Mouse (Mus musculus): ENCODE measurements around the gene Rad54l2. TPM values are rescaled to one million over a fixed set of nuclear protein-coding genes. Genes with fewer than 3 reads are reported as not detected.

Rad54l2 gene
- 1 to 10 TPM; 7.6 to 7.9 TPM for polyA plus RNA-seq (2017; shearing (Covaris generic))

GRCm38 (mm10) chr9:106788812-106789321 is at the start of gene Rad54l2:
Rad54l2 (minus strand) TSS chr9:106789194.

DNA sequence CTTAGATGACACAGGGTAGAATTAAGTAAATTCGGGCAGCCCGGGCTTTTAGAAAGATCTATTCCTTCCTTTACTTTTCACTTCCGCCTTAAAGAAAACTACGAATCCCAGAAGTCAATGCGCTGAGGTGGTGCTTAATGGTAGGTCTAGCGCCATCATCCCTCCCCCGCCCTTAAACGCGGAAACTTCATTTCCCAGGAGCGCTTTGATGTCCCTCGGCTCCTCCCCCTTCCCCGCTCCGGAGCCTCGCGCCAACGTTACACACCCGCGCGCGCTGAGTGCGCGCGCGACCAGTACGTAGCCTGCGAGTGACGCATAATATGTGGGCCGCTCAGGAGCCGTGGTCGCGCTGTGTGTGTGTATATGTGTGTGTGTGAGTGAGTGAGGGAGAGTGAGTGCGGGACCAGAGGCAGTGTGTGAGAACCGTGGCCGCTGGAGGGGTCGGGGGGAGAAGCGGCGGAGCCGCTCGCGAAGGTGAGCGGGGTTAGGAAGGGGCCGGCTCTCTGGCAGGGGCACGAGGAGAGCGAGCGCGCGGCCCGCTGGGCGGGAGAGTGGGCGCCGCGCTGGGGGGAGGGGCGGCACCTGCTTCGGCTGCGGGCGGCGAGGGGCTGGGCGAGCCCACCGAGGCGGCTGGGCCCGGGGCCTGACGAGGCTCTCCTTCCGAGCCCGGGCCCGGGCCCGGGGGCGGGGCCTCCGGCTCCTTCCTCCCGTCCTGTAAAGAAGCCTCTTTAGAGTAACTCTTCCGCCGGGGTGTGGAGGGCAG is 32.8 kb upstream of the Rad54l2 start, which contains the start of gene Dcaf1:
Gene Dcaf1, plus strand, starts transcription at position 257 of the 763 bp plus-strand sequence.

GRCm38 (mm10) chr9:106685249-106686101 is 103.5 kb downstream of the Rad54l2 start, which contains the start of gene Tex264:
Tex264 (minus strand) TSS chr9:106685927.

DNA sequence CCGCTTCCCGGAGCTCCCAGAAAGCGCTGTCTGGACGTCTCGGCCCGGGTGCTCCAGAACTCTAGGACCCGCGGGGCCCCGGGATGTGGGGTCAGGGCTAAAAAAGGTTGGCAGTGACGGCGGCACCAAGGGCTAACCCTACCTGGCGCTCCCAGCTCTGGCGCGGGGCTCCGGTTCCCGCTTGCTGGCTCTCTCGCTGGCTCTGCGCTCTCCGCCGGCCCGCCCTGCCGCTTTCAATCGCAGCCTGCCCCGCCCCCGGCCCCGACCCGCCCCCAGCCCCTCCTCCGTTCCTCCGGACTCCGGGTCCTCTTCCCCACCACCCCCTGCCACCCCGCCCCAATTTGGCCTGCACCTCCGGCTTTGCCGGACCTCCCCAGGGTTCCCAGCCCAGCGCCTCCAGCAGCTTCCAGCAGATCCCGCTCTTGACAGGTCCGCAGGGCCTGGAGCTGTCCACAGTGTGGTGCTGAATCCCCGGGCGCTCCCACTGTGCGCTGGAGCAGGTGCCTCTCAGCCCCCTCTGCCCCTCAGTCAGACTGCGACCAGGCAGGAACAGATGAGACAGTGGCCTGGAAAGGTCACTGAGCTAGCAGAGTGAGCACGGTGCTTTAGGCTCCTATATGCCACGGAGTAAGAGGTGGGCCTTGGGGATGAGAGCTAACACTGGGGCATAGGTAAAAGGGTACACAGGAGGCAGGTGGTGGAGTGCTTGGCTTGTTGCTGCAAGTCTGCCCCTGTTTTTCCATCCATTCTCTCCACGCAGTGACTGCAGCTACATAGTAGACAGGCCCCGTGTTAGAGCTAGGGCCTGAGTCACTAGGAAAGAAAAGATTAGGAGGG is 132.9 kb downstream of the Rad54l2 start, which contains the start of gene Grm2:
Gene Grm2, minus strand, starts transcription at position 199 of the 837 bp plus-strand sequence.

Other genes with a start within 250 kb of the Rad54l2 start
- 1 to 10 TPM in 1 of 2 experiments, not detected in 1; 2.9 TPM for gene Iqcf3, start 227.6 kb downstream of the Rad54l2 start, polyA plus RNA-seq (2017; shearing (Covaris generic))
- gene Iqcf4, start 218.2 kb downstream of the Rad54l2 start, polyA plus RNA-seq (2017; shearing (Covaris generic)): not detected
- gene Iqcf6, start 162.6 kb downstream of the Rad54l2 start, polyA plus RNA-seq (2017; shearing (Covaris generic)): not detected
- 1 to 10 TPM in 1 of 2 experiments, under 1 TPM in 1; 0.27 to 1.1 TPM for gene Grm2, start 133.1 kb downstream of the Rad54l2 start, polyA plus RNA-seq (2017; shearing (Covaris generic))
- 10 to 100 TPM; 65.1 to 79.3 TPM for gene Tex264, start 103.3 kb downstream of the Rad54l2 start, polyA plus RNA-seq (2017; shearing (Covaris generic))
- 10 to 100 TPM; 30.8 to 42.1 TPM for gene Dcaf1, start 32.7 kb upstream of the Rad54l2 start, polyA plus RNA-seq (2017; shearing (Covaris generic))
- gene Rbm15b, start 98.2 kb upstream of the Rad54l2 start, polyA plus RNA-seq (2017; shearing (Covaris generic)): 10 to 100 TPM; 26.1 to 55.9 TPM
- gene Manf, start 102.8 kb upstream of the Rad54l2 start, polyA plus RNA-seq (2017; shearing (Covaris generic)): 100 to 1,000 TPM; 128 to 143 TPM

All from inflammation-experienced regulatory T-cells (primary cell).